Mouse (Mus musculus) embryonic facial prominence, embryonic 15.5 days (tissue): ENCODE results near the gene Pigt. TPM values are rescaled to one million over a fixed set of nuclear protein-coding genes. Genes with fewer than 3 reads are reported as not detected.

Source experiments
- ATAC-seq: fragments of 200-750 bp; cut with Nextera tagmentation; 2 replicates; pipeline ENCODE4 v1.8.0; 2017; ENCODE audit warnings: low read depth, moderate TSS enrichment; ENCODE audit not compliant: insufficient number of reproducible peaks, low FRiP score, low TSS enrichment
- H3K27ac ChIP-seq: fragments of 300-500 bp; sonication (generic); replicated peaks from 2 replicates; pipeline ENCODE4 v1.5.1; 2015; ENCODE audit warnings: mild to moderate bottlenecking, inconsistent platforms
- H3K27me3 ChIP-seq: fragments of 300-500 bp; sonication (generic); 2 replicates; pipeline ENCODE4 v1.6.1; 2015; ENCODE audit warnings: inconsistent platforms
- H3K36me3 ChIP-seq: fragments of 300-500 bp; sonication (generic); 2 replicates; pipeline ENCODE4 v1.6.1; 2015; ENCODE audit warnings: mild to moderate bottlenecking, inconsistent platforms
- H3K4me1 ChIP-seq: fragments of 300-500 bp; sonication (generic); 2 replicates; pipeline ENCODE4 v1.6.1; 2015; ENCODE audit warnings: inconsistent platforms
- H3K4me2 ChIP-seq: fragments of 300-500 bp; sonication (generic); replicated peaks from 2 replicates; pipeline ENCODE4 v1.6.1; 2015; ENCODE audit warnings: mild to moderate bottlenecking, inconsistent platforms
- H3K4me3 ChIP-seq: fragments of 300-500 bp; sonication (generic); replicated peaks from 2 replicates; pipeline ENCODE4 v1.5.1; 2015; ENCODE audit warnings: mild to moderate bottlenecking, inconsistent platforms
- H3K9ac ChIP-seq: fragments of 300-500 bp; sonication (generic); 2 replicates; pipeline ENCODE4 v1.6.1; 2015; ENCODE audit warnings: inconsistent platforms
- H3K9me3 ChIP-seq: fragments of 300-500 bp; sonication (generic); replicated peaks from 2 replicates; pipeline ENCODE4 v1.6.1; 2016; ENCODE audit warnings: inconsistent platforms
- WGBS: fragments of 180-500 bp; shearing (Covaris S2); methylation state at CpG from one replicate; pipeline ENCODE4 v1.1.7; 2015; 5-methylcytosine and 5-hydroxymethylcytosine counted together
- polyA plus RNA-seq: library from polyadenylated mRNA; unstranded; fragments of >200 nt; fragmentation: Nextera tagmentation; extraction: Ambion mirVana; gene quantifications from 2 replicates; pipeline ENCODE4 v1.2.1, GENCODE M21; 2015

Gene Pigt
- polyA plus RNA-seq, 1 experiment from 2014 or later: 70.5 TPM

GRCm38 (mm10) chr2:164549338-164549737 is 52.0 kb downstream of the Pigt start:
- Histone ChIP-seq H3K4me1 (0 out of 2 replicates have a peak, but pooled peaks cover 7% of the 10 kb centered on the region), H3K4me3 (no peak overlapping the region), H3K9me3 (no peaks in the 10 kb centered on the region), H3K36me3 (no peaks in the 10 kb centered on the region), H3K4me2 (no peak overlapping the region), H3K9ac (no peak overlapping the region), H3K27ac (no peak overlapping the region), H3K27me3 (no peaks in the 10 kb centered on the region; the same call in 1 of the 2 replicates)
- WGBS: 35% methylated on average over 4 of the region's 4 CpGs
- ATAC-seq: no peak

DNA sequence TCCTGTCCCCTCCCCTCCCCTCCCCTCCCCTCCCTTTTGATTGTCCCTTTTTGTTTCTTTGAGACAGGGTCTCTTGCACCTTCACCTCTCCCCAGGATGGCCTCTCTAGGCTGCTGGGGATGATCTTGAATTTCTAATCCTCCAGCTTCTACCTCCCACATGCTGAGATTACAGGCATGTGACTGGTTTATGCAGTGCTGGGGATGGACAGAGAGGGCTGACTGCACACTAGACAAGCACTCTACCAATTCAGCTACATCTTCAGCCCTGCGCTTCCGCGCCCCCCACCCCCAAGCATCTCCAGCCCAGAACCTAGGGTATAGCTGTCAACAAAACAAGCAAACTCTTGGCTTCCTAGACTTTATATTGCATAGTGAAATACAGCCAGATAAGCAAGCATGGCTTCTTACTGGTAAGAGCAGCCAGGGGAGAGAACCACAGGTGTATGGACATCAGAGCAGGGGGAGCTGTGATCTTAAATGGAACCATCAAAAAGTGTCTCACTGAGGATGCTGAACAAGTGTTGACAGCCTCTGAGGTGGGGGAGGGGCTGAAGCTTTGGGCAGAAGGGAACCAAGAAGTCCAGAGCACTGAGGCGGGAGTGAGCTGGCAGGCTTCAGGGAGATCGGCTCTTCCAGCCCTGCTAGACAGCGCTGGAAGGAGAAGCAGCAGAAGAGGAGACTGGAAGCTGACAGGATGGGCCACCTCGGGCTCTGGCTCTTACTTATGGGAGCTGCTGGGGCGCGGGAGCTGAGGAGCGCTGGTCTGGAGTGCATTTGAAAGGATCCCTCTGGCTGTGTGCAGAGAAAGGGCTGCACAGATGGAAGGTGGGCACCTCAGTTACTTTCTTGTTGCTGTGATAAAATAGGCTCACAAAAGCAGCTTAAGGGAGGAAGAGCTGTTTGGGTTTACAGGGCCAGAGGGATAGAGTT is 52.9 kb downstream of the Pigt start:
- Histone ChIP-seq H3K27me3 (no peaks in the 10 kb centered on the region; the same call in 1 of the 2 replicates), H3K9ac (0 out of 2 replicates have a peak overlapping the region, but pooled peaks have one; percentile 16), H3K4me1 (0 out of 2 replicates have a peak, but pooled peaks cover 3% of the 10 kb centered on the region), H3K27ac (no peak overlapping the region), H3K4me2 (no peak overlapping the region), H3K36me3 (no peaks in the 10 kb centered on the region), H3K9me3 (no peaks in the 10 kb centered on the region), H3K4me3 (no peak overlapping the region)
- 21% methylated on average over 10 of the region's 10 CpGs for WGBS
- no peak for ATAC-seq

DNA sequence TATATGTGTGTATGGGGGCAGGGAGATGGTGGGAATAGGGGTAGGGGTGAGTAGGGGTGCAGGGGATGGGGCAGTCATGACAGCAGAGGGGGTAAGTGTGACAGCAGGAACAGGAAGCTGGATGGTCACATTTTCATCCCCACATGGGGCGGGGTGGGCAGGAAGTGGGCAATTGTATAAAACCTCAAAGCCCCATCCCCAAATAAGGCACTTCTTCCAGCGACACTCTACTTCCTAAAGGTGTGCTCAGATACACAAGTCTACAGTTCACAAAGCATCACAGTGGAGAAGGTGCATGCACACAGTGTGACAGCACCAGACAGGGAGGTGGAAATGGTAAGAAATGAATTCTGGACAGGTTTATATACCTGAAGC is 53.6 kb downstream of the Pigt start:
- no peaks in the 10 kb centered on the region; the same call in 1 of the 2 replicates for H3K27me3 ChIP-seq
- H3K9me3 ChIP-seq: no peaks in the 10 kb centered on the region
- no peak overlapping the region for H3K4me3 ChIP-seq
- H3K9ac ChIP-seq: no peak overlapping the region
- no peak for ATAC-seq
- H3K4me1 ChIP-seq: 0 out of 2 replicates have a peak, but pooled peaks cover 3% of the 10 kb centered on the region
- no peak overlapping the region for H3K27ac ChIP-seq
- 76% methylated on average over 2 of the region's 2 CpGs for WGBS
- H3K4me2 ChIP-seq: no peak overlapping the region
- H3K36me3 ChIP-seq: no peaks in the 10 kb centered on the region

DNA sequence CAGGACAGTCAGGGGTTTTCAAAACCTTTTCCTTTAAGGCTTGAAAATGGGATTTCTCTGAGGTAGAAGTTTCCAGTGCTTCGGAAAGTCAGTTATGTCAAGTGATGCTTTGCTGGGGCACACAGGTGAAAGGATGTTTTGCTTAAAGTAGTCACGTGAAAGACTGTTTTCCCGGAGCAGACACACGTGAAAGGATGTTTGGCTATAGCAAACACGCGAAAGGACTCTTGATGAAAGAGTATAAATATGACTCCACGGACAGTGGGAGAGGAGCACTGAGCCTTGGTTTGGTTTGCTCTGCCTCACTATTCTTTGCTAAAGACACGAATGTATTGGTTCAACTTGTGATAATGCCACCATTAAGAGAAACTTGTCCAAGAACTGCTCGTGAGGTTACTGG is 54.2 kb downstream of the Pigt start:
- Histone ChIP-seq H3K36me3 (no peaks in the 10 kb centered on the region), H3K4me1 (0 out of 2 replicates have a peak, but pooled peaks cover 3% of the 10 kb centered on the region), H3K4me2 (no peak overlapping the region), H3K27me3 (no peaks in the 10 kb centered on the region; the same call in 1 of the 2 replicates), H3K9ac (no peak overlapping the region), H3K4me3 (no peak overlapping the region), H3K27ac (no peak overlapping the region), H3K9me3 (no peaks in the 10 kb centered on the region)
- WGBS: 86% methylated on average over 9 of the region's 9 CpGs
- ATAC-seq: no peak

Other genes starting within 250 kb of the Pigt start
- gene Svs3b, start 240.9 kb upstream of the Pigt start, polyA plus RNA-seq: not detected in 2 replicates
- not detected in 2 replicates for gene Svs4, start 219.1 kb upstream of the Pigt start, polyA plus RNA-seq
- not detected in 2 replicates for gene Svs3a, start 208.3 kb upstream of the Pigt start, polyA plus RNA-seq
- not detected in 2 replicates for gene Svs6, start 180.8 kb upstream of the Pigt start, polyA plus RNA-seq
- not detected in 2 replicates for gene Svs5, start 164.8 kb upstream of the Pigt start, polyA plus RNA-seq
- 9.9 and 14.5 TPM in 2 replicates for gene Slpi, start 108.4 kb upstream of the Pigt start, polyA plus RNA-seq
- 0.50 and 0.98 TPM in 2 replicates for gene Rbpjl, start 94.4 kb upstream of the Pigt start, polyA plus RNA-seq
- 33.4 and 58.2 TPM in 2 replicates for gene Matn4, start 92.4 kb upstream of the Pigt start, polyA plus RNA-seq
- 113 and 114 TPM in 2 replicates for gene Sdc4, start 53.6 kb upstream of the Pigt start, polyA plus RNA-seq
- gene Sys1, start 40.6 kb upstream of the Pigt start, polyA plus RNA-seq: 66.3 and 67.8 TPM in 2 replicates
- 12.2 and 12.5 TPM in 2 replicates for gene Gm20458, start 36.6 kb upstream of the Pigt start, polyA plus RNA-seq
- gene Trp53tg5, start 23.8 kb upstream of the Pigt start, polyA plus RNA-seq: not detected in 2 replicates
- gene Dbndd2, start 11.4 kb upstream of the Pigt start, polyA plus RNA-seq: 8.4 and 10.3 TPM in 2 replicates
- 47.5 and 73.4 TPM in 2 replicates for gene Wfdc2, start 64.9 kb downstream of the Pigt start, polyA plus RNA-seq
- not detected in 2 replicates for gene Spint3, start 75.9 kb downstream of the Pigt start, polyA plus RNA-seq
- gene Wfdc6a, start 87.9 kb downstream of the Pigt start, polyA plus RNA-seq: 0.22 and 0.27 TPM in 2 replicates
- not detected in 2 replicates for gene Eppin, start 96.1 kb downstream of the Pigt start, polyA plus RNA-seq
- gene Wfdc6b, start 116.0 kb downstream of the Pigt start, polyA plus RNA-seq: not detected in 2 replicates
- not detected in 2 replicates for gene Wfdc8, start 116.1 kb downstream of the Pigt start, polyA plus RNA-seq
- not detected in 2 replicates for gene Wfdc16, start 141.3 kb downstream of the Pigt start, polyA plus RNA-seq
- gene Wfdc10, start 158.5 kb downstream of the Pigt start, polyA plus RNA-seq: 1.5 and 2.8 TPM in 2 replicates
- gene Wfdc9, start 159.1 kb downstream of the Pigt start, polyA plus RNA-seq: not detected in 2 replicates
- not detected in 2 replicates for gene Wfdc11, start 176.6 kb downstream of the Pigt start, polyA plus RNA-seq
- 0.16 and 0.71 TPM in 2 replicates for gene Wfdc13, start 187.6 kb downstream of the Pigt start, polyA plus RNA-seq
- gene Spint4, start 201.0 kb downstream of the Pigt start, polyA plus RNA-seq: not detected in 2 replicates
- gene Spint5, start 217.8 kb downstream of the Pigt start, polyA plus RNA-seq: not detected in 2 replicates
- gene Wfdc3, start 248.4 kb downstream of the Pigt start, polyA plus RNA-seq: 2.2 and 3.2 TPM in 2 replicates
- gene Dnttip1, start 248.5 kb downstream of the Pigt start, polyA plus RNA-seq: 66.3 and 67.5 TPM in 2 replicates